Mouse (Mus musculus): ENCODE measurements around the gene Atp6v1e2. TPM values are rescaled to one million over a fixed set of nuclear protein-coding genes. Genes with fewer than 3 reads are reported as not detected.

Atp6v1e2 gene
- polyA plus RNA-seq (2017; shearing (Covaris generic)) = not detected

GRCm38 (mm10) chr17:86947840-86948796 lies at the start of gene Atp6v1e2:
TSS of gene Atp6v1e2 (minus strand) at chr17:86947897.
- ATAC-seq = no peak

- ATAC-seq = no peak
These were observed 49.6 kb upstream of the Atp6v1e2 start for GRCm38 (mm10) chr17:86997323-86997722.

- ATAC-seq = no peak
These were observed 43.6 kb upstream of the Atp6v1e2 start for GRCm38 (mm10) chr17:86991306-86991705.

GRCm38 (mm10) chr17:86988601-86989184 lies 41.0 kb upstream of the Atp6v1e2 start:
- no peak for ATAC-seq

GRCm38 (mm10) chr17:86988161-86988560 lies 40.5 kb upstream of the Atp6v1e2 start:
- no peak for ATAC-seq

- ATAC-seq = no peak
These were observed 38.9 kb upstream of the Atp6v1e2 start for GRCm38 (mm10) chr17:86986449-86987138.

- ATAC-seq = no peak
These were observed 34.8 kb upstream of the Atp6v1e2 start for GRCm38 (mm10) chr17:86982497-86982896.

GRCm38 (mm10) chr17:86981701-86982100 lies 34.0 kb upstream of the Atp6v1e2 start:
- no peak for ATAC-seq

GRCm38 (mm10) chr17:86981205-86981604 lies 33.5 kb upstream of the Atp6v1e2 start:
- ATAC-seq = no peak

- ATAC-seq = no peak
These were observed 30.8 kb upstream of the Atp6v1e2 start for GRCm38 (mm10) chr17:86978496-86978895.

GRCm38 (mm10) chr17:86976387-86976786 lies 28.7 kb upstream of the Atp6v1e2 start:
- peak; percentile 77 for ATAC-seq

- ATAC-seq = no peak
These were observed 25.4 kb upstream of the Atp6v1e2 start for GRCm38 (mm10) chr17:86973097-86973496.

GRCm38 (mm10) chr17:86971860-86972259 lies 24.2 kb upstream of the Atp6v1e2 start:
- no peak for ATAC-seq

- ATAC-seq = peak; percentile 30
These were observed 23.3 kb upstream of the Atp6v1e2 start for GRCm38 (mm10) chr17:86971036-86971435.

- no peak for ATAC-seq
These were observed 22.5 kb upstream of the Atp6v1e2 start for GRCm38 (mm10) chr17:86970026-86970750.

GRCm38 (mm10) chr17:86969582-86969981 lies 21.9 kb upstream of the Atp6v1e2 start:
- ATAC-seq = peak; percentile 66

GRCm38 (mm10) chr17:86968581-86968980 lies 20.9 kb upstream of the Atp6v1e2 start:
- ATAC-seq = no peak

- ATAC-seq = no peak
These were observed 20.1 kb upstream of the Atp6v1e2 start for GRCm38 (mm10) chr17:86967536-86968525.

- no peak for ATAC-seq
These were observed 19.4 kb upstream of the Atp6v1e2 start for GRCm38 (mm10) chr17:86967048-86967447.

GRCm38 (mm10) chr17:86966040-86966439 lies 18.3 kb upstream of the Atp6v1e2 start:
- no peak for ATAC-seq

- no peak for ATAC-seq
These were observed 17.4 kb upstream of the Atp6v1e2 start for GRCm38 (mm10) chr17:86965121-86965520.
